Mouse (Mus musculus): ENCODE data around the gene Vamp8. TPM values are rescaled to one million over a fixed set of nuclear protein-coding genes. Genes with fewer than 3 reads are reported as not detected.
A peak's percentile ranks its signal among the peaks of the same experiment; 100 is the strongest.

Gene Vamp8
- polyA plus RNA-seq, 1 experiment: 435 TPM

DNA sequence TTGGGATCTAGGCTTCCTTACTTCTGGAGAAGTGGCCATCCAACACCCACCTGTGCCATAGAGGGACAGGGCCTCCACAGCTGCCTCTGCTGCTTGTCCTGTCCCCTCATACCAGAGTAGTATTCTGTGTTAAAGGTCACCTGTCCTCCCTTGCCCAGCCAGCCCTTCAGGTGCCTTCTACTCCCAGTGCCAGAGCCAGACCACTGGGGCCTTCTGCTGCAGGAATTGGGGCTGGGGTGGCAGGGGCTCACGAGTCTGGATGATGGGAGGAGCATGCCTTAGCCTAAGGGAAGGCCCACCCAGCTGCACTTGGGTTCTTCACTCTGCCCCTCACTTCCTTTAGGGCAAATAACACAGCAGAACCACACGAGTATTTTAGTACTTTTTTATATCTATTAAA, 31.2 kb downstream of the Vamp8 start:
- no peak for DNase-seq
- TF ChIP-seq CTCF (IDR thresholded peaks at IDR 0.05; ENCODE audit: insufficient read depth, low read length): no peak
- TF ChIP-seq POLR2A (IDR thresholded peaks at IDR 0.05; ENCODE audit: borderline replicate concordance, extremely low read depth, low read depth, low read length): no peak
- Histone ChIP-seq H3K4me1 (ENCODE audit: control insufficient read depth, insufficient read depth, low read length) (peaks cover 12% of the 10 kb centered on the region), H3K4me3 (replicated peaks; ENCODE audit: extremely low read depth, low read depth, low read length) (no peak overlapping the region)
- WGBS: 57% methylated on average over 2 of the region's 2 CpGs

DNA sequence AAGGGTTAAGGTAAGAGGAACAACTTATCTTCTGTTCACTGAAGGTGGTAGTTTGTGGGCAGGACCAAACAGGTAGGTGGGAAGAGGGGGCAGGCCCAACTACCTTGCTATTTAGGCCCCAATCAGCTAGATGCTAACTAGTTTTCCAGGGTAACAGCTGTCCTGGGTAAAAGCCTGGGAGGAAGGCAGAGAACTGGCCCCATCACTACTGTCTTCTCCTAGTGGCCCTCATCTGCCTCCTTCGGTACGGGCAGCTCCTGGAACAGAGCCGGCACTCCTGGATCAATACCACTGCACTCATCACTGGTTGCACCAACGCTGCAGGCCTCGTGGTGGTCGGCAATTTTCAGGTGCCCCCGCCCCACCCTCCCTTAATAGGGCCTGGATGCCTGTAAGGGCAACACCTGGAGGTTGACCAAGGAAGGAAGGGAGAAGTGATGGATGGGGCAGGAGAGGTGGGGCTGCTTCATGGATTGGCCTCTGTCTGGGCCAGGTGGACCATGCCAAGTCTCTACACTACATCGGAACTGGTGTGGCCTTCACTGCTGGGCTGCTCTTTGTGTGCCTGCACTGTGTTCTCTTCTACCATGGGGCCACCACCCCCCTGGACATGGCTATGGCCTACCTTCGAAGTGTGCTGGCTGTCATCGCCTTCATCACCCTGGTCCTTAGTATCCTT, 32.3 kb downstream of the Vamp8 start:
- no peak overlapping the region for H3K4me3 ChIP-seq (replicated peaks; ENCODE audit: extremely low read depth, low read depth, low read length)

DNA sequence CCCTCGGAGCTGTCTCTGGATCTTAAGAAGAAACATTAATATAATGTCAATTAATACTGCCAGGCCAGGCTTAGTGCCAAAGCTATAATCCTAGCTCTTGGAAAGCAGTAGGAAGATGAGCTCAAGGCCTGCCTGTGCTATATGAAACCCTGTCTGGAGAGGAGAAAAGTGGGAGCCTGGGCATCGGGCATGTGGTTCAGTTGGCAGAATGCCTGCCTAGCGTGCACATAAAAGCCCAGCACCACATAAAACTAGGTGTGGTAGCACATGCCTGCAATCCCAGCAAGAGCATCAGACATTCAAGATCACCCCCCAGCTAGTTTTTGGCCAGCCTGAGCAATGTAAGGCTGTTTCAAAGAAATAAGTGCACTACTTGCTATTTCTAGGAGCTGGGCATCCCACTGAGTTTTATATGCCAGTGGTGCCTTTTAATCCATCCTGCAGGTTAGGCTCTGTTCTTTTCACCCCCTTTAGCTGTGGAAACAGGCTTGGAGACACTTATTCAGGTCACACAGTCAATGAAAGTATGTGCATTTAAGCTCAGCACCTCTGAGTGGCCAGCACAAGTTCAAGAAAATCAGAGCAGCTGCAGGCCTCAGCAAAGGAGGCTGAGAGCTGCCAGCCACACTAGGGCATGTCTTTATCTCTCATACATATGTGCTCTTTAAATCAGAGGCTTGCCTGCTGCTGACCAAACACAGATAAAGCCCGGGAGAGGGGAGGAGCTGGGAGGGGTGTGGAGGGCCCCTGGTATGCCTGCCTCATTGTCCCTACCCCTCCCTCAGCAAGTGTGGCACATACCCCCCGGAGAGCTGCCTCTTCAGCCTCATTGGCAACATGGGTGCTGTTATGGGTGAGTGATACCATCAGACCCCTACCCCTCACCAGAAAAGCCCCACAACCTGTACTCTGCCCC, 33.1 kb downstream of the Vamp8 start:
- TF ChIP-seq CTCF (IDR thresholded peaks at IDR 0.05; ENCODE audit: insufficient read depth, low read length) (no peak), POLR2A (IDR thresholded peaks at IDR 0.05; ENCODE audit: borderline replicate concordance, extremely low read depth, low read depth, low read length) (no peak)
- no peak for DNase-seq

More for the DNA sequence above, 32.3 kb downstream of the Vamp8 start:
- no peak for DNase-seq
- WGBS: 85% methylated on average over 10 of the region's 10 CpGs
- H3K4me1 ChIP-seq (ENCODE audit: control insufficient read depth, insufficient read depth, low read length): peaks cover 12% of the 10 kb centered on the region
- TF ChIP-seq POLR2A (IDR thresholded peaks at IDR 0.05; ENCODE audit: borderline replicate concordance, extremely low read depth, low read depth, low read length) (peak; percentile 14; the same call in 1 of the 2 replicates), CTCF (IDR thresholded peaks at IDR 0.05; ENCODE audit: insufficient read depth, low read length) (no peak)

DNA sequence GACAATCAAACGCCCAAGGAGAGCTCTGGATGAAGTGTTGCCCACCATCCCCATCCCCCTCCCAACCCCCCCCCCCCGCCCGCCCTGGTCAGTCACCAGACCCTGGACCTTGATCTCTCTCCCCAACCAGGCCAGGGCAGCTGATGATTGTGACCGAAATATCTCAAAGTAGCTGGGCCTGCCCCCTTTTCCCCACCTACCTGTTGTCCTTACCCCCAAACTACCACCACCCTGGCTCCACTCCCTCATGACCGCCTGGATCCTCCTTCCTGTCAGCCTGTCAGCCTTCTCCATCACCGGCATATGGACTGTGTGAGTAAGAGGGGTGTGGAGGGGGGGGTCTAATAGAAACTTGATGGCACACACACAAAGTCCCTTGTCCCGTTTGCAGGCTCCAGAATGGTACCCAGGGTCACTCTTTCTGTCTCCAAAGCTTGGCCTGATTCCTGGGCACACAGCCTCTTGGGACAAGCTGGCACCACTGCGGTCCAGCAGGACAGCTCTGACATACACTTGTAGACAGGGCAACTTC, 34.4 kb downstream of the Vamp8 start:
- TF ChIP-seq POLR2A (IDR thresholded peaks at IDR 0.05; ENCODE audit: borderline replicate concordance, extremely low read depth, low read depth, low read length): no peak
- TF ChIP-seq CTCF (IDR thresholded peaks at IDR 0.05; ENCODE audit: insufficient read depth, low read length): no peak
- no peak for DNase-seq
- 34% methylated on average over 7 of the region's 8 CpGs for WGBS
- H3K4me1 ChIP-seq (ENCODE audit: control insufficient read depth, insufficient read depth, low read length): peaks cover 8% of the 10 kb centered on the region
- peak overlapping the region; percentile 89 for H3K4me3 ChIP-seq (replicated peaks; ENCODE audit: extremely low read depth, low read depth, low read length)

More for the DNA sequence above, 33.1 kb downstream of the Vamp8 start:
- H3K4me1 ChIP-seq (ENCODE audit: control insufficient read depth, insufficient read depth, low read length): peaks cover 12% of the 10 kb centered on the region
- H3K4me3 ChIP-seq (replicated peaks; ENCODE audit: extremely low read depth, low read depth, low read length): no peak overlapping the region
- WGBS: 49% methylated on average over 5 of the region's 5 CpGs

DNA sequence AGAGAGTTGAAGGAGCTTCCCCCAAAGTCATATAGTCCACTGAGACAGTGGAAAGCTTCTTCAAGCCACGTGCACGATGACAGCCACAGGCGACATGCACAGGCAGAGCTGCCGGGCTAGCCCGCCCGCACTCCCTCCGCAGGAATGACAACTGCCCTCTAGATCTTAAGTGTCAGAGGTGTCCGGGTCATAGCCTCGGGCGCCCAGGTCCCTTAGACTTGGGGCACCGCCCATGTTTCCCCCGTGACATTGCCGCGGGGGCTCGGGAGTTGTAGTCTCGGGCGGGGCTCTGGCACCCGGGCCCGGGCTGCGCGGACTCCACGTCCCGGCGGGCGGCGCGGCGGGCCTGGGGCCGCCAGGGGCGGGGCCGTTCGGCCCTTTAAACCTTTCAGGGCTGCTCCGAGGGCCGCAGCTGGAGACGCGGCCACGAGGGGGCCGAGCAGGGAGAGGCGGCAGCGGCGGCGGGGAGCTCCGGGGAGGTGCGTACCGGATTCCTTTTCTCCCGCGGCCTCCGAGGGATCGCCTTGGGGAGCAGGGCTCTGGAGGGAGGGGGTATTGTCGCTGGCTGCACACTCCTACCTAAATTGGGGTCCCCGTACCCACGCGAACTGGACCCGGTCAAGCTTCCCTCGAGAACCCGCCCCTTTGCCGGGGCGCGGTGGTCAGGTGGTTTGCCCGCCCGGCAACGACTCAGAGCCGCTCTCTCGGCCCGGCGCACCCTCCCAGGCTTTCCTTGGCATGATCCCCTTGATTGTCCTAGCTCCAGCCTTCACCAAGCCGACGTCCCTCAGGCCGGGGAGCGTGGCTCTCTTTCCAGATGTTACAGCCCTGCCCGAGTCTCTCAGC, 35.2 kb downstream of the Vamp8 start, which contains the start of gene Tmem150a:
TSS of gene Tmem150a (plus strand) at position 382 of the 846 bp plus-strand sequence.
- peak; percentile 79 for DNase-seq
- TF ChIP-seq POLR2A (IDR thresholded peaks at IDR 0.05; ENCODE audit: borderline replicate concordance, extremely low read depth, low read depth, low read length) (peak; percentile 41; the same call in 1 of the 2 replicates), CTCF (IDR thresholded peaks at IDR 0.05; ENCODE audit: insufficient read depth, low read length) (no peak)
- WGBS: under 1% methylated on average over 71 of the region's 71 CpGs
- H3K4me1 ChIP-seq (ENCODE audit: control insufficient read depth, insufficient read depth, low read length): peaks cover 7% of the 10 kb centered on the region
- H3K4me3 ChIP-seq (replicated peaks; ENCODE audit: extremely low read depth, low read depth, low read length): peak within 1 kb of the TSS; percentile 89

DNA sequence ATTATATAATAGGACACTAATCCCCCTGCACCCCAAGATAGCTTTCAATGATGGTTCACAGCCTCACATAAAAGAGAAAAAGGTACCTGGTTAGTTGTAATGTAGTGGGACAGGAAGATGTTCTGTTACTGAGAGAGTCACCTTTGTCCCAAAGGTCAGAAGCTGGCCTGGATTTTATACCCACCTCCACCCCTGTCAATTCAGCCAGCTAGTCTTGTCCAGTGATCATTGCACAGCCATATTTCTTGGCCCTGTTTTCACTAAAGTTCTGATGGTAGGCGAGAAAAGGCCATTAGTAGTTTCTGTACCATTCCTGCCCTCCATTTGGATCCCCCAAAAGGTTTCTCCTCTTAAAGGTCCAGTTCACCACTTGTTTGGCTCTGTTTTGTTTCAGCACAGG, 36.5 kb downstream of the Vamp8 start:
- TF ChIP-seq POLR2A (IDR thresholded peaks at IDR 0.05; ENCODE audit: borderline replicate concordance, extremely low read depth, low read depth, low read length) (no peak), CTCF (IDR thresholded peaks at IDR 0.05; ENCODE audit: insufficient read depth, low read length) (no peak)
- WGBS: 72% methylated on average over 1 of the region's 1 CpGs
- Histone ChIP-seq H3K4me3 (replicated peaks; ENCODE audit: extremely low read depth, low read depth, low read length) (no peak overlapping the region), H3K4me1 (ENCODE audit: control insufficient read depth, insufficient read depth, low read length) (peaks cover 8% of the 10 kb centered on the region)
- no peak for DNase-seq

DNA sequence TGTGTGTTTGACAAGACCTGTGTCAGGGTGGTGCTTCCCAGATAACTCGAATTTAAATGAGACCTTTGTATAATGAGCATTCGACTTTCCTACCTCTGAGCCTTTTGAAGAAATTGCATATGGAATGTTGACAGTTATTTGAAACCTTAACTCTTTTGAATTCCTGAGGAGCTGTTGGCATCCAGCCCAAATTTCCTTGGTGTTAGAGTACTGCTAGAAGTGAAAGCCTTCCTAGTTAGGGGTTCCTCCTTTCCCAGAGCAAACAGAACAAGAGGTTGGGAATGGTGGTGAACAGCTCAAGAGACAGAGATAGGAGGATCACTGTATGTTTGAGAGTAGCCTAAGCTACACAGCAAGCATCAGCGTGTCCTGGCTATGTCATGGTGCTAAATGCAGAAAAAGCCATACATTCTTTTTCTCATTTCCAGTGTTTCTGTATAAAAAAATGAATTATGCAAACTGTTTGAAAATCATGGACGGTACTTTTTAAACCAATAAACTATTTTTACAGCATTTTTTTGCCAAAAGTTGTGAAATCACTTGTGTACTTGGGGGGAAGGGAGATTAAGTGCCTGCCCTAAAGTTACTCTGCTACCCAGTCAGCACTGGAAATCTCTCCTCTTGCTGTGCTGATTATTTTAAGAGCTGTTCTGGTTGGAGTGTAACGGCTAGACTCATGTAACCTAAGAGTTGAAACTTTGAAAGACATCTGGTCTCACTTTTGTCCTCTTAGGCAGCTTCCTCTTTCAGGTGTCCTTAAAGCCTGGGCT, 37.7 kb downstream of the Vamp8 start:
- DNase-seq: peak; percentile 50
- WGBS: 37% methylated on average over 5 of the region's 5 CpGs
- no peak overlapping the region for H3K4me3 ChIP-seq (replicated peaks; ENCODE audit: extremely low read depth, low read depth, low read length)
- no peak for TF ChIP-seq CTCF (IDR thresholded peaks at IDR 0.05; ENCODE audit: insufficient read depth, low read length)
- TF ChIP-seq POLR2A (IDR thresholded peaks at IDR 0.05; ENCODE audit: borderline replicate concordance, extremely low read depth, low read depth, low read length): no peak
- peaks cover 18% of the 10 kb centered on the region for H3K4me1 ChIP-seq (ENCODE audit: control insufficient read depth, insufficient read depth, low read length)

DNA sequence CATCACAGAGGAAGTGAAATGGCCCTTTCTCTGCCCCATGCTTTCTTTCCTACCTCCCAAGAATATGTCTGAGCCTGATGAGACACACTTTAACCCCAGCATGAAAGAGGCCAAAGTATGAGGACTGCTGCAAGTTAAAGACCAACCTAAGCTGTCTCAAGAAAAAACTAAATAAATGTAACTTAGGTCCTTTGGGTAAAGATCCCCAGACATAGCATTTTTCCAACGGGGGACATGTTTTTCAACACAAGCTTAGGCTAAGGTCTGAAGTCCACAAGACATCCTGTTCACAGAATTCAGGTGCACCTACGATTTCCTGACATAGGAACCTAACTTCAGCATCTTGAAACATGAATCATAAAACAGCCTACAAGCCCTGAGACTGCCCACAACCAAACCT, 40.3 kb downstream of the Vamp8 start:
- DNase-seq: no peak
- Histone ChIP-seq H3K4me3 (replicated peaks; ENCODE audit: extremely low read depth, low read depth, low read length) (no peak overlapping the region), H3K4me1 (ENCODE audit: control insufficient read depth, insufficient read depth, low read length) (peaks cover 18% of the 10 kb centered on the region)
- no peak for TF ChIP-seq POLR2A (IDR thresholded peaks at IDR 0.05; ENCODE audit: borderline replicate concordance, extremely low read depth, low read depth, low read length)
- TF ChIP-seq CTCF (IDR thresholded peaks at IDR 0.05; ENCODE audit: insufficient read depth, low read length): no peak
- 85% methylated on average over 2 of the region's 2 CpGs for WGBS

All from lung, adult 2 months (tissue).